Mouse (Mus musculus): ENCODE measurements at regions not wholly inside any gene's neighbourhood (a gene's known extent, or its start where the extent isn't known, plus 50 kb on each side); places are given as distances from the start of the nearest gene placed in this dataset.

DNA sequence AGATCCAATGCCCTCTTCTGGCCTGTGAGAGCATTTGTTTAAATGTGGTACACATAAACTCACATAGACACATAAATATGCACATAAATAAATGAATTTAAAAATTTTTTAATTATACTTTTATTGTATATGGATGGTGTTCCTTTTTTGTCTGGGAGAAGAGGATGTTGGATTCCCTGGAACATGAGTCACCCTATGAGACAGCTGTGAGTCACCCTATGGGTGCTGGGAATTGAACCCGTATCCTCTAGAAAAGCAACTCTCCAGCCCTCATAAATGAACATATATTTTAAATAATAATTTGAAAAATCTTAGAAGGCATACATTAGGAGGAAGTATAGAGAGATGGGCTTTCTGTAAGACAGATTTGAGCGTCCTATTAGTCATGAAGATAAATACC is 76.1 kb upstream of the Dynlt3 start:
- TF ChIP-seq POU5F1 (IDR thresholded peaks at IDR 0.05; ENCODE audit: borderline replicate concordance, low read length): no peak
- no peak for TF ChIP-seq CTCF (conservative IDR thresholded peaks at IDR 0.05; ENCODE audit: low read length)
- no peak for TF ChIP-seq NANOG (IDR thresholded peaks at IDR 0.05; ENCODE audit: borderline replicate concordance, low read length)
- no peaks in the 10 kb centered on the region for H3K36me3 ChIP-seq (ENCODE audit: insufficient read depth, low read length)
- no peaks in the 10 kb centered on the region for H3K27me3 ChIP-seq (ENCODE audit: insufficient read depth, low read length)

DNA sequence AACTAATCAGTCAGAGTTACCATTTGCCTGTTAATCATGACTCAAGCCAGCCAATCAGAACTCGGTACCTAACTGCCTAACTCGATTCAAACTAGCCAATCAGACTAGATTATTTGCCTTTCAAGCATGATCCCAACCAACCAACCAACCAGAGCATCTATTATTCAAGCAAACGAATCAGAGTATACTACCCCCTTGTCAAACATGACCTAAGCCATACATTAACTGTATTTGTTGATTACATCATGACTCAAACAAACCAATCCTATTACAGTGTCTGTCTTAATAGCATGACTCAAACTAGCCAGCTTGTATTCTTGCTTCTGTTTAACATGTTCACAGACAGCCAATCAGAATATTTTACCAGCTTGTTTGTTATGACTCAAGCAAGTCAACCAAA is 79.7 kb upstream of the Dynlt3 start:
- no peak overlapping the region for H3K4me3 ChIP-seq (replicated peaks; ENCODE audit: low read length)
- no peaks in the 10 kb centered on the region for H3K27me3 ChIP-seq (ENCODE audit: insufficient read depth, low read length)
- H3K4me1 ChIP-seq (replicated peaks; ENCODE audit: low read depth, low read length): no peaks in the 10 kb centered on the region
- H3K9me3 ChIP-seq (ENCODE audit: low read length): no peaks in the 10 kb centered on the region
- H3K36me3 ChIP-seq (ENCODE audit: insufficient read depth, low read length): no peaks in the 10 kb centered on the region
- TF ChIP-seq POU5F1 (IDR thresholded peaks at IDR 0.05; ENCODE audit: borderline replicate concordance, low read length) (no peak), CTCF (conservative IDR thresholded peaks at IDR 0.05; ENCODE audit: low read length) (no peak), NANOG (IDR thresholded peaks at IDR 0.05; ENCODE audit: borderline replicate concordance, low read length) (no peak)

More for the DNA sequence above, 76.1 kb upstream of the Dynlt3 start:
- H3K4me3 ChIP-seq (replicated peaks; ENCODE audit: low read length): no peak overlapping the region
- no peaks in the 10 kb centered on the region for H3K4me1 ChIP-seq (replicated peaks; ENCODE audit: low read depth, low read length)
- no peaks in the 10 kb centered on the region for H3K9me3 ChIP-seq (ENCODE audit: low read length)

- peak; percentile 44 for TF ChIP-seq CTCF (conservative IDR thresholded peaks at IDR 0.05; ENCODE audit: low read length)
- no peak for TF ChIP-seq POU5F1 (IDR thresholded peaks at IDR 0.05; ENCODE audit: borderline replicate concordance, low read length)
- no peak for TF ChIP-seq NANOG (IDR thresholded peaks at IDR 0.05; ENCODE audit: borderline replicate concordance, low read length)
- H3K36me3 ChIP-seq (ENCODE audit: insufficient read depth, low read length): no peaks in the 10 kb centered on the region
- no peaks in the 10 kb centered on the region for H3K27me3 ChIP-seq (ENCODE audit: insufficient read depth, low read length)
- peak overlapping the region; percentile 29; the same call in 1 of the 2 replicates for H3K4me3 ChIP-seq (replicated peaks; ENCODE audit: low read length)
- H3K4me1 ChIP-seq (replicated peaks; ENCODE audit: low read depth, low read length): no peaks in the 10 kb centered on the region
- H3K9me3 ChIP-seq (ENCODE audit: low read length): no peaks in the 10 kb centered on the region
These were observed 84.6 kb upstream of the Dynlt3 start for GRCm38 (mm10) chrX:9747305-9747938.

DNA sequence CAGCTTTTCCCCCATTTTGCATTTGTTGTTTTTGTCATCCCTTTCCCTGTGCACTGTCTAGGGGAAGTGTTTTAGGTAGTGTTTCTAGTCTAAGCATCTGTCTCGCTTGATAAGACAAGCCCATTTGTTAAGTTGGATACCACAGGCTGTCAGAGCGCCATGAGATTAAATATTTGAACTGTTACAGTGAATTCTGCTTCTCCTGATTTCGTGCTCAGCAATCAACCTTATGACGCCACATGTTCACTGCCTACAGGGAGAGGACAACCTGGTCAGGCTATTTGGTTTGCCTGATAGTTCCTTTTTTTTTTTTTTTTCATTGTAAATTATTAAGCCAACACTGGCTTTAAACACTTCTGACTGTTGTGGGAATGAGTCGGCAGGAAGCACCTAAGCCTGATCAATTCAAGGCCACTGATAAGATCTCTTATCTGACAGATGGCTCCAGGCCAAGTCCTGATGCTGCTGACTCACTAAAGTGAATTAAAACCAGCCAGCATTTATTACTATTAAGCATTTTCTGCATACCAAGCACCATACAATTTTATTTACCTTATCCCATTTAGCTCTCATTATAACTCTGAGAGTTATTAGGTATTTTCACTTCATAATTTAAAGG is 90.3 kb upstream of the Dynlt3 start:
- H3K27me3 ChIP-seq (ENCODE audit: insufficient read depth, low read length): no peaks in the 10 kb centered on the region
- H3K9me3 ChIP-seq (ENCODE audit: low read length): no peaks in the 10 kb centered on the region
- H3K36me3 ChIP-seq (ENCODE audit: insufficient read depth, low read length): no peaks in the 10 kb centered on the region
- H3K4me3 ChIP-seq (replicated peaks; ENCODE audit: low read length): no peak overlapping the region
- no peaks in the 10 kb centered on the region for H3K4me1 ChIP-seq (replicated peaks; ENCODE audit: low read depth, low read length)
- TF ChIP-seq NANOG (IDR thresholded peaks at IDR 0.05; ENCODE audit: borderline replicate concordance, low read length) (no peak), POU5F1 (IDR thresholded peaks at IDR 0.05; ENCODE audit: borderline replicate concordance, low read length) (no peak), CTCF (conservative IDR thresholded peaks at IDR 0.05; ENCODE audit: low read length) (no peak)

GRCm38 (mm10) chrX:9769540-9769939 is 77.2 kb upstream of the Hypm start:
- no peaks in the 10 kb centered on the region for H3K9me3 ChIP-seq (ENCODE audit: low read length)
- no peaks in the 10 kb centered on the region for H3K4me1 ChIP-seq (replicated peaks; ENCODE audit: low read depth, low read length)
- no peaks in the 10 kb centered on the region for H3K36me3 ChIP-seq (ENCODE audit: insufficient read depth, low read length)
- H3K4me3 ChIP-seq (replicated peaks; ENCODE audit: low read length): no peak overlapping the region
- H3K27me3 ChIP-seq (ENCODE audit: insufficient read depth, low read length): no peaks in the 10 kb centered on the region
- no peak for TF ChIP-seq CTCF (conservative IDR thresholded peaks at IDR 0.05; ENCODE audit: low read length)
- TF ChIP-seq POU5F1 (IDR thresholded peaks at IDR 0.05; ENCODE audit: borderline replicate concordance, low read length): no peak

DNA sequence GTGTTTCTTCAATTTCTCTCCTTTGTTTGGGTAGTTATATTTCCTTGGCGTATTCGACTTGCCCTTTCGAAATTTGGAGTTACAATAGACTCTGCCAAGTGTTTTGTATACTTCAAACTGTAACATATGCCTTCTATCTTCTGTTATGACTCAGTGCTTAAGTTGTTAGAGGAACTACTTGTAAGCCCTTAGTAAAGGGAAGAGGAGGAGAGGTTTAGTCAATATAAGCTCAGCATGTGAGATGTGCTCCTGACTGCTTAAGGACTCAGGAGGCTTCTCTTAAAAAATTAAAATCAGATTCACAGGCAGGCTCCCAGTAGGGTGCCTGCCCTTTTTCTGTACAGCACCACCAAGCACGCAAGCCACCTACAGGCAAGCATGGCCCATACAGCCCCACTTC is 69.2 kb upstream of the Hypm start:
- Histone ChIP-seq H3K36me3 (ENCODE audit: insufficient read depth, low read length) (no peaks in the 10 kb centered on the region), H3K4me1 (replicated peaks; ENCODE audit: low read depth, low read length) (no peaks in the 10 kb centered on the region), H3K9me3 (ENCODE audit: low read length) (no peaks in the 10 kb centered on the region), H3K27me3 (ENCODE audit: insufficient read depth, low read length) (no peaks in the 10 kb centered on the region), H3K4me3 (replicated peaks; ENCODE audit: low read length) (no peak overlapping the region)
- TF ChIP-seq CTCF (conservative IDR thresholded peaks at IDR 0.05; ENCODE audit: low read length): no peak
- no peak for TF ChIP-seq NANOG (IDR thresholded peaks at IDR 0.05; ENCODE audit: borderline replicate concordance, low read length)

- no peaks in the 10 kb centered on the region for H3K27me3 ChIP-seq (ENCODE audit: insufficient read depth, low read length)
These were observed 57.2 kb upstream of the Hypm start for GRCm38 (mm10) chrX:9789542-9789941.

More at GRCm38 (mm10) chrX:9789542-9789941, 57.2 kb upstream of the Hypm start:
- no peak overlapping the region for H3K4me3 ChIP-seq (replicated peaks; ENCODE audit: low read length)
- H3K4me1 ChIP-seq (replicated peaks; ENCODE audit: low read depth, low read length): no peaks in the 10 kb centered on the region
- H3K9me3 ChIP-seq (ENCODE audit: low read length): no peaks in the 10 kb centered on the region
- TF ChIP-seq NANOG (IDR thresholded peaks at IDR 0.05; ENCODE audit: borderline replicate concordance, low read length) (no peak), CTCF (conservative IDR thresholded peaks at IDR 0.05; ENCODE audit: low read length) (no peak)
- H3K36me3 ChIP-seq (ENCODE audit: insufficient read depth, low read length): no peaks in the 10 kb centered on the region

All from E14TG2a.4 (cell line).